Mouse (Mus musculus): ENCODE results near the gene Ptpn1. TPM values are rescaled to one million over a fixed set of nuclear protein-coding genes. Genes with fewer than 3 reads are reported as not detected.

Gene Ptpn1
- total and polyA plus RNA-seq, 3 experiments: 16.2 to 38.1 (median 29.4) TPM

GRCm38 (mm10) chr2:167919081-167919480 lies 12.8 kb upstream of the Ptpn1 start:
- no peak for TF ChIP-seq CTCF (IDR thresholded peaks at IDR 0.05; ENCODE audit: low read depth, low read length)
- no peak for TF ChIP-seq POLR2AphosphoS5 (IDR thresholded peaks at IDR 0.05; ENCODE audit: insufficient replicate concordance, low read depth, low read length)
- TF ChIP-seq GATA2 (IDR thresholded peaks at IDR 0.05; ENCODE audit: borderline replicate concordance, low read depth, low read length): no peak
- no peak for TF ChIP-seq GATA1 (IDR thresholded peaks at IDR 0.05; ENCODE audit: borderline replicate concordance, low read length)
- TF ChIP-seq TAL1 (conservative IDR thresholded peaks at IDR 0.05; ENCODE audit: low read depth, low read length): no peak
- no peaks in the 10 kb centered on the region for H3K36me3 ChIP-seq (replicated peaks)
- ATAC-seq (ENCODE audit: extremely low read depth, insufficient number of reproducible peaks, low FRiP score, poor library complexity, severe bottlenecking): no peak

GRCm38 (mm10) chr2:167920041-167920440 lies 11.8 kb upstream of the Ptpn1 start:
- Histone ChIP-seq H3K9me3 (replicated peaks) (no peaks in the 10 kb centered on the region), H3K27me3 (ENCODE audit: insufficient read depth, low read length) (peaks cover 41% of the 10 kb centered on the region), H3K4me1 (ENCODE audit: insufficient read depth, low read depth, low read length) (0 out of 2 replicates have a peak, but pooled peaks cover 2% of the 10 kb centered on the region), H3K4me3 (ENCODE audit: low read depth, low read length) (no peak overlapping the region), H3K36me3 (replicated peaks) (no peaks in the 10 kb centered on the region)
- ATAC-seq (ENCODE audit: extremely low read depth, insufficient number of reproducible peaks, low FRiP score, poor library complexity, severe bottlenecking): no peak
- TF ChIP-seq CTCF (IDR thresholded peaks at IDR 0.05; ENCODE audit: low read depth, low read length) (no peak), POLR2AphosphoS5 (IDR thresholded peaks at IDR 0.05; ENCODE audit: insufficient replicate concordance, low read depth, low read length) (no peak), GATA1 (IDR thresholded peaks at IDR 0.05; ENCODE audit: borderline replicate concordance, low read length) (no peak), GATA2 (IDR thresholded peaks at IDR 0.05; ENCODE audit: borderline replicate concordance, low read depth, low read length) (no peak), TAL1 (conservative IDR thresholded peaks at IDR 0.05; ENCODE audit: low read depth, low read length) (no peak)
- DNase-seq (ENCODE audit: low spot score): no peak

More at GRCm38 (mm10) chr2:167919081-167919480, 12.8 kb upstream of the Ptpn1 start:
- Histone ChIP-seq H3K4me3 (ENCODE audit: low read depth, low read length) (no peak overlapping the region), H3K27me3 (ENCODE audit: insufficient read depth, low read length) (peaks cover 41% of the 10 kb centered on the region), H3K9me3 (replicated peaks) (no peaks in the 10 kb centered on the region), H3K4me1 (ENCODE audit: insufficient read depth, low read depth, low read length) (no peaks in the 10 kb centered on the region)
- DNase-seq (ENCODE audit: low spot score): no peak

GRCm38 (mm10) chr2:167920960-167921495 lies 10.8 kb upstream of the Ptpn1 start:
- H3K36me3 ChIP-seq (replicated peaks): no peaks in the 10 kb centered on the region
- no peaks in the 10 kb centered on the region for H3K9me3 ChIP-seq (replicated peaks)
- no peak for DNase-seq (ENCODE audit: low spot score)
- H3K27me3 ChIP-seq (ENCODE audit: insufficient read depth, low read length): peaks cover 41% of the 10 kb centered on the region
- H3K4me1 ChIP-seq (ENCODE audit: insufficient read depth, low read depth, low read length): 0 out of 2 replicates have a peak, but pooled peaks cover 6% of the 10 kb centered on the region
- TF ChIP-seq CTCF (IDR thresholded peaks at IDR 0.05; ENCODE audit: low read depth, low read length) (no peak), GATA2 (IDR thresholded peaks at IDR 0.05; ENCODE audit: borderline replicate concordance, low read depth, low read length) (no peak), TAL1 (conservative IDR thresholded peaks at IDR 0.05; ENCODE audit: low read depth, low read length) (no peak), POLR2AphosphoS5 (IDR thresholded peaks at IDR 0.05; ENCODE audit: insufficient replicate concordance, low read depth, low read length) (no peak), GATA1 (IDR thresholded peaks at IDR 0.05; ENCODE audit: borderline replicate concordance, low read length) (no peak)
- no peak for ATAC-seq (ENCODE audit: extremely low read depth, insufficient number of reproducible peaks, low FRiP score, poor library complexity, severe bottlenecking)
- no peak overlapping the region for H3K4me3 ChIP-seq (ENCODE audit: low read depth, low read length)

- DNase-seq (ENCODE audit: low spot score) (no peak), ATAC-seq (ENCODE audit: extremely low read depth, insufficient number of reproducible peaks, low FRiP score, poor library complexity, severe bottlenecking) (no peak)
- TF ChIP-seq TAL1 (conservative IDR thresholded peaks at IDR 0.05; ENCODE audit: low read depth, low read length) (no peak), POLR2AphosphoS5 (IDR thresholded peaks at IDR 0.05; ENCODE audit: insufficient replicate concordance, low read depth, low read length) (no peak), GATA1 (IDR thresholded peaks at IDR 0.05; ENCODE audit: borderline replicate concordance, low read length) (no peak), GATA2 (IDR thresholded peaks at IDR 0.05; ENCODE audit: borderline replicate concordance, low read depth, low read length) (no peak), CTCF (IDR thresholded peaks at IDR 0.05; ENCODE audit: low read depth, low read length) (no peak)
- H3K9me3 ChIP-seq (replicated peaks): no peaks in the 10 kb centered on the region
- H3K27me3 ChIP-seq (ENCODE audit: insufficient read depth, low read length): peaks cover 41% of the 10 kb centered on the region
- no peaks in the 10 kb centered on the region for H3K36me3 ChIP-seq (replicated peaks)
- no peak overlapping the region for H3K4me3 ChIP-seq (ENCODE audit: low read depth, low read length)
- 0 out of 2 replicates have a peak, but pooled peaks cover 6% of the 10 kb centered on the region for H3K4me1 ChIP-seq (ENCODE audit: insufficient read depth, low read depth, low read length)
Measured at GRCm38 (mm10) chr2:167921823-167922222, 10.0 kb upstream of the Ptpn1 start.

GRCm38 (mm10) chr2:167924011-167924410 lies 7.8 kb upstream of the Ptpn1 start:
- Histone ChIP-seq H3K36me3 (replicated peaks) (no peaks in the 10 kb centered on the region), H3K4me3 (ENCODE audit: low read depth, low read length) (no peak overlapping the region), H3K4me1 (ENCODE audit: insufficient read depth, low read depth, low read length) (0 out of 2 replicates have a peak, but pooled peaks cover 6% of the 10 kb centered on the region), H3K27me3 (ENCODE audit: insufficient read depth, low read length) (peaks cover 30% of the 10 kb centered on the region), H3K9me3 (replicated peaks) (no peaks in the 10 kb centered on the region)
- no peak for TF ChIP-seq CTCF (IDR thresholded peaks at IDR 0.05; ENCODE audit: low read depth, low read length)
- no peak for TF ChIP-seq GATA1 (IDR thresholded peaks at IDR 0.05; ENCODE audit: borderline replicate concordance, low read length)
- TF ChIP-seq GATA2 (IDR thresholded peaks at IDR 0.05; ENCODE audit: borderline replicate concordance, low read depth, low read length): no peak
- no peak for TF ChIP-seq POLR2AphosphoS5 (IDR thresholded peaks at IDR 0.05; ENCODE audit: insufficient replicate concordance, low read depth, low read length)
- no peak for TF ChIP-seq TAL1 (conservative IDR thresholded peaks at IDR 0.05; ENCODE audit: low read depth, low read length)
- DNase-seq (ENCODE audit: low spot score): no peak
- ATAC-seq (ENCODE audit: extremely low read depth, insufficient number of reproducible peaks, low FRiP score, poor library complexity, severe bottlenecking): no peak

- no peak for ATAC-seq (ENCODE audit: extremely low read depth, insufficient number of reproducible peaks, low FRiP score, poor library complexity, severe bottlenecking)
- TF ChIP-seq GATA2 (IDR thresholded peaks at IDR 0.05; ENCODE audit: borderline replicate concordance, low read depth, low read length) (no peak), CTCF (IDR thresholded peaks at IDR 0.05; ENCODE audit: low read depth, low read length) (no peak), POLR2AphosphoS5 (IDR thresholded peaks at IDR 0.05; ENCODE audit: insufficient replicate concordance, low read depth, low read length) (no peak), TAL1 (conservative IDR thresholded peaks at IDR 0.05; ENCODE audit: low read depth, low read length) (no peak), GATA1 (IDR thresholded peaks at IDR 0.05; ENCODE audit: borderline replicate concordance, low read length) (no peak)
- no peak overlapping the region for H3K4me3 ChIP-seq (ENCODE audit: low read depth, low read length)
- H3K9me3 ChIP-seq (replicated peaks): no peaks in the 10 kb centered on the region
- peaks cover 23% of the 10 kb centered on the region for H3K27me3 ChIP-seq (ENCODE audit: insufficient read depth, low read length)
- no peaks in the 10 kb centered on the region for H3K36me3 ChIP-seq (replicated peaks)
- H3K4me1 ChIP-seq (ENCODE audit: insufficient read depth, low read depth, low read length): 0 out of 2 replicates have a peak, but pooled peaks cover 6% of the 10 kb centered on the region
- no peak for DNase-seq (ENCODE audit: low spot score)
Measured at GRCm38 (mm10) chr2:167924803-167925604, 6.9 kb upstream of the Ptpn1 start.

Measured in G1E (cell line).